Mouse (Mus musculus) left cerebral cortex, adult 2 months (tissue): ENCODE measurements around the gene 1700042G07Rik. TPM values are rescaled to one million over a fixed set of nuclear protein-coding genes. Genes with fewer than 3 reads are reported as not detected.
"Not testable (repeated sequence)": the region's sequence is repeated elsewhere in the genome, so short reads cannot be mapped to it uniquely, and the experiment has no call there.

ENCODE experiments used
- DNase-seq, 2 experiments: peaks; one replicate each; pipeline ENCODE4 v3.0.0; 2021 to 2022; ENCODE audit warnings: low spot score in 2 of 2, mixed read lengths in 1 of 2; ENCODE audit errors: extremely low spot score in 1 of 2
- H3K27ac ChIP-seq: fragments of 200-600 bp; 2 replicates; pipeline ENCODE4 v1.8.1; 2022
- H3K4me3 ChIP-seq: fragments of 200-600 bp; 2 replicates; pipeline ENCODE4 v1.8.1; 2022
- CTCF ChIP-seq: fragments of 200-600 bp; IDR thresholded peaks from 2 replicates; pipeline ENCODE4 v1.8.1; 2022; ENCODE audit warnings: antibody characterized with exemption, mild to moderate bottlenecking, moderate library complexity
- intact Hi-C: fragments of 180-260 bp; cut with DNase I; formaldehyde crosslinking; loops from one replicate; pipeline ENCODE4 v1.15.1; 2025
- total RNA-seq, 2 experiments: library from RNA; stranded (reverse); gene quantifications; 2 replicates each; pipeline ENCODE4 v1.2.3; 2021

The 1700042G07Rik gene
- total RNA-seq, 2 experiments from 2014 or later = not detected

GRCm38 (mm10) chr4:116177140-116177539 is 4.0 kb downstream of the 1700042G07Rik start:
- no peak for DNase-seq
- Histone ChIP-seq H3K27ac (peak overlapping the region; percentile 96), H3K4me3 (peak overlapping the region; percentile 37)
- no peak for TF ChIP-seq CTCF
- intact Hi-C loops = no loop called here

- no peak overlapping the region for H3K27ac ChIP-seq
- no peak overlapping the region for H3K4me3 ChIP-seq
- no peak for DNase-seq
- intact Hi-C loops = no loop called here
- TF ChIP-seq CTCF = no peak
These were observed 8.9 kb downstream of the 1700042G07Rik start for GRCm38 (mm10) chr4:116182079-116182478.

GRCm38 (mm10) chr4:116182745-116183144 is 9.6 kb downstream of the 1700042G07Rik start:
- no peak for DNase-seq
- intact Hi-C loops = no loop called here
- H3K4me3 ChIP-seq = peak overlapping the region; percentile 7
- no peak for TF ChIP-seq CTCF
- peak overlapping the region; percentile 74 for H3K27ac ChIP-seq

GRCm38 (mm10) chr4:116185083-116185482 is 11.9 kb downstream of the 1700042G07Rik start:
- no peak overlapping the region for H3K27ac ChIP-seq
- H3K4me3 ChIP-seq = no peak overlapping the region
- no peak for TF ChIP-seq CTCF
- intact Hi-C loops = loop anchor here (5.0 kb wide), 1 partner anchor 48 kb away; no protein-coding TSS in a partner anchor
- DNase-seq = no peak

GRCm38 (mm10) chr4:116192286-116192835 is 19.2 kb downstream of the 1700042G07Rik start:
- intact Hi-C loops = no loop called here
- no peak for DNase-seq
- Histone ChIP-seq H3K4me3 (no peak overlapping the region), H3K27ac (no peak overlapping the region)
- TF ChIP-seq CTCF = no peak

GRCm38 (mm10) chr4:116193583-116194383 is 20.6 kb downstream of the 1700042G07Rik start:
- 0 out of 2 replicates have a peak overlapping the region, but pooled peaks have one; percentile 11 for H3K27ac ChIP-seq
- intact Hi-C loops = no loop called here
- TF ChIP-seq CTCF = no peak
- no peak overlapping the region for H3K4me3 ChIP-seq
- no peak for DNase-seq

GRCm38 (mm10) chr4:116198422-116198821 is 25.2 kb downstream of the 1700042G07Rik start:
- no peak for DNase-seq
- intact Hi-C loops = no loop called here
- Histone ChIP-seq H3K27ac (no peak overlapping the region), H3K4me3 (no peak overlapping the region)
- TF ChIP-seq CTCF = peak; percentile 34

GRCm38 (mm10) chr4:116204422-116204821 is 31.2 kb downstream of the 1700042G07Rik start:
- H3K4me3 ChIP-seq = no peak overlapping the region
- H3K27ac ChIP-seq = no peak overlapping the region
- no peak for DNase-seq
- intact Hi-C loops = no loop called here
- no peak for TF ChIP-seq CTCF

GRCm38 (mm10) chr4:116206531-116206930 is 33.4 kb downstream of the 1700042G07Rik start:
- Histone ChIP-seq H3K27ac (no peak overlapping the region), H3K4me3 (no peak overlapping the region)
- no peak for TF ChIP-seq CTCF
- DNase-seq = no peak
- intact Hi-C loops = no loop called here

- no peak for DNase-seq
- no peak overlapping the region for H3K4me3 ChIP-seq
- intact Hi-C loops = no loop called here
- no peak overlapping the region for H3K27ac ChIP-seq
- TF ChIP-seq CTCF = no peak
These were observed 35.7 kb downstream of the 1700042G07Rik start for GRCm38 (mm10) chr4:116208891-116209290.

- intact Hi-C loops = no loop called here
These were observed 42.9 kb downstream of the 1700042G07Rik start for GRCm38 (mm10) chr4:116215895-116216605.

GRCm38 (mm10) chr4:116217046-116217445 is 43.9 kb downstream of the 1700042G07Rik start:
- Histone ChIP-seq H3K4me3 (no peak overlapping the region), H3K27ac (no peak overlapping the region)
- intact Hi-C loops = no loop called here
- DNase-seq = peak in 1 of 2 experiments; percentile 14
- TF ChIP-seq CTCF = no peak

More at GRCm38 (mm10) chr4:116215895-116216605, 42.9 kb downstream of the 1700042G07Rik start:
- no peak overlapping the region for H3K27ac ChIP-seq
- DNase-seq = no peak
- no peak overlapping the region for H3K4me3 ChIP-seq
- TF ChIP-seq CTCF = no peak

GRCm38 (mm10) chr4:116217661-116218060 is 44.5 kb downstream of the 1700042G07Rik start:
- DNase-seq, H3K27ac ChIP-seq, intact Hi-C loops, H3K4me3 ChIP-seq: not testable (repeated sequence)
